ENCODE assay signal across 8 mouse cellular contexts in the genomic region with DNA sequence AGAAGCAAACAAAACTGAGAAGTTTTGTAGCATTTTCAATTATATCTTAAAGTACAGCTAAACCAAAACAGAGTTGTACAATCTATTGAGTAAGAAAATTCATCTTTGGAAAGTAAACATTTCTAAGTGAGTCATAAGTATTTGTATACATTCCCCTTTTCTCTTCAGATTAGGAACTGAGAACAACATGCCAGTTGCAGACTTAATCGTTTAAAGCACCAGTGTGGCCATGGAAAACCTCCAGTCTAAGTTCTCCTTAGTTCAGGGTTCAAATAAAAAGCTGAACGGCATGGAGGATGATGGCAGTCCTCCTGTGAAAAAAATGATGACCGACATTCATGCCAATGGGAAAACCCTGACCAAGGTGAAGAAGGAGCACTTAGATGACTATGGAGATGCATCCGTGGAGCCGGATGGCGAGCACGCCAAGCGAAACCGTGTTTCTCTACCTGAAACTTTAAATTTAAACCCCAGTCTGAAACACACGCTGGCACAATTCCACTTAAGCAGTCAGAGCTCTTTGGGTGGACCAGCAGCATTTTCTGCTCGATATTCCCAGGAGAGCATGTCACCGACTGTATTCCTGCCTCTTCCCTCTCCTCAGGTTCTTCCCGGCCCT. TPM values are rescaled to one million over a fixed set of nuclear protein-coding genes. Genes with fewer than 3 reads are reported as not detected.
DNase-seq lines count a peak whose midpoint lies in the region; ATAC-seq and TF ChIP-seq lines count a peak whose summit lies in the region.
"Had no signal": no experiment of that assay in that cellular context is flagged by ENCODE, and none has a peak within 500 bp of the region (broad histone marks: within the 10 kb centered on the region; RNA-seq: fewer than 3 reads in every experiment).

No protein-coding gene starts in this region.

- H3K4me2 ChIP-seq in kidney, postnatal 0 days (ENCODE audit: low read length): peak overlapping the region; percentile 27; the same call in 1 of the 2 replicates
- H3K4me2 ChIP-seq in embryonic facial prominence, embryonic 12.5 days (replicated peaks): peak overlapping the region; percentile 11
- peak overlapping the region; percentile 46 for H3K4me2 ChIP-seq in hindbrain, embryonic 12.5 days (replicated peaks)
- peak overlapping the region; percentile 16 for H3K4me2 ChIP-seq in midbrain, postnatal 0 days (ENCODE audit: low read depth, low read length, poor library complexity, severe bottlenecking)

- no peaks in the 10 kb centered on the region for H3K27me3 ChIP-seq in kidney, postnatal 0 days (ENCODE audit: insufficient read depth, low read length)
- no peaks in the 10 kb centered on the region for H3K27me3 ChIP-seq in embryonic facial prominence, embryonic 12.5 days
- H3K27me3 ChIP-seq in hindbrain, embryonic 12.5 days: no peaks in the 10 kb centered on the region
- H3K27me3 ChIP-seq in midbrain, postnatal 0 days (ENCODE audit: insufficient read depth, low read length): no peaks in the 10 kb centered on the region

- no peak for ATAC-seq in kidney, postnatal 0 days (replicated peaks; ENCODE audit: low FRiP score, low read depth)
- no peak for ATAC-seq in embryonic facial prominence, embryonic 12.5 days (ENCODE audit: insufficient number of reproducible peaks, insufficient read depth, low FRiP score, low TSS enrichment)
- ATAC-seq in hindbrain, embryonic 12.5 days (ENCODE audit: low FRiP score): no peak
- no peak for ATAC-seq in midbrain, postnatal 0 days (ENCODE audit: low FRiP score)

- no peak overlapping the region for H3K27ac ChIP-seq in kidney, postnatal 0 days
- H3K27ac ChIP-seq in embryonic facial prominence, embryonic 12.5 days: no peak overlapping the region
- H3K27ac ChIP-seq in hindbrain, embryonic 12.5 days: no peak overlapping the region
- H3K27ac ChIP-seq in midbrain, postnatal 0 days (ENCODE audit: low read depth, low read length): no peak overlapping the region

- H3K9me3 ChIP-seq in kidney, postnatal 0 days (replicated peaks; ENCODE audit: low read length): no peaks in the 10 kb centered on the region
- H3K9me3 ChIP-seq in embryonic facial prominence, embryonic 12.5 days: no peaks in the 10 kb centered on the region
- no peaks in the 10 kb centered on the region for H3K9me3 ChIP-seq in hindbrain, embryonic 12.5 days (replicated peaks)
- H3K9me3 ChIP-seq in midbrain, postnatal 0 days (ENCODE audit: low read length): no peaks in the 10 kb centered on the region

- H3K36me3 ChIP-seq in kidney, postnatal 0 days (ENCODE audit: insufficient read depth, low read length): no peaks in the 10 kb centered on the region
- H3K36me3 ChIP-seq in embryonic facial prominence, embryonic 12.5 days: 0 out of 2 replicates have a peak, but pooled peaks cover 4% of the 10 kb centered on the region
- 0 out of 2 replicates have a peak, but pooled peaks cover 3% of the 10 kb centered on the region for H3K36me3 ChIP-seq in hindbrain, embryonic 12.5 days
- peaks cover 2% of the 10 kb centered on the region; the same call in 1 of the 2 replicates for H3K36me3 ChIP-seq in midbrain, postnatal 0 days (ENCODE audit: insufficient read depth, low read length)

- TF ChIP-seq CTCF in kidney, postnatal 0 days (IDR thresholded peaks at IDR 0.05; ENCODE audit: low read depth): no peak
- TF ChIP-seq CTCF in midbrain, postnatal 0 days (IDR thresholded peaks at IDR 0.05): no peak

- no peak for DNase-seq in kidney, postnatal 0 days (ENCODE audit: low spot score)
- no peak for DNase-seq in kidney, adult 8-10 months
- DNase-seq in midbrain, postnatal 0 days (ENCODE audit: low spot score): no peak
- DNase-seq in urinary bladder, postnatal 36 days (ENCODE audit: low spot score in 2 of 2): no peak
- no peak for DNase-seq in right cerebral cortex, adult 18-20 months

- no peak overlapping the region for H3K9ac ChIP-seq in kidney, postnatal 0 days (ENCODE audit: low read depth, low read length)
- H3K9ac ChIP-seq in embryonic facial prominence, embryonic 12.5 days: no peak overlapping the region
- H3K9ac ChIP-seq in hindbrain, embryonic 12.5 days: peak overlapping the region; percentile 27
- no peak overlapping the region for H3K9ac ChIP-seq in midbrain, postnatal 0 days (replicated peaks; ENCODE audit: low read length, poor library complexity, severe bottlenecking)

- WGBS in kidney, postnatal 0 days: 80% methylated on average over 13 of the region's 13 CpGs
- 86% methylated on average over 13 of the region's 13 CpGs for WGBS in embryonic facial prominence, embryonic 12.5 days
- 85% methylated on average over 13 of the region's 13 CpGs for WGBS in hindbrain, embryonic 12.5 days
- WGBS in midbrain, postnatal 0 days: 82% methylated on average over 13 of the region's 13 CpGs

- peaks cover 11% of the 10 kb centered on the region for H3K4me1 ChIP-seq in kidney, postnatal 0 days (replicated peaks; ENCODE audit: insufficient read depth, low read length)
- H3K4me1 ChIP-seq in embryonic facial prominence, embryonic 12.5 days: peaks cover 30% of the 10 kb centered on the region; the same call in 1 of the 2 replicates
- peaks cover 52% of the 10 kb centered on the region for H3K4me1 ChIP-seq in hindbrain, embryonic 12.5 days
- H3K4me1 ChIP-seq in midbrain, postnatal 0 days (ENCODE audit: insufficient read depth, low read length): peaks cover 17% of the 10 kb centered on the region

- H3K4me3 ChIP-seq in kidney, postnatal 0 days (replicated peaks; ENCODE audit: low read depth, low read length): no peak overlapping the region
- no peak overlapping the region for H3K4me3 ChIP-seq in embryonic facial prominence, embryonic 12.5 days
- H3K4me3 ChIP-seq in hindbrain, embryonic 12.5 days: peak overlapping the region; percentile 18
- no peak overlapping the region for H3K4me3 ChIP-seq in midbrain, postnatal 0 days (ENCODE audit: low read depth, low read length)

RNA-seq across cellular contexts. Expression of gene Skil, which starts 2.4 kb away (rescaled TPM):
- 20.7 and 21.2 TPM in 2 replicates for polyA plus RNA-seq in kidney, postnatal 0 days (2015; fragmentation: Nextera tagmentation; extraction: Ambion mirVana)
- 33.5 and 34.9 TPM in 2 replicates for polyA plus RNA-seq in embryonic facial prominence, embryonic 12.5 days (2016; fragmentation: Nextera tagmentation; extraction: Ambion mirVana)
- 51.9 and 52.8 TPM in 2 replicates for polyA plus RNA-seq in hindbrain, embryonic 12.5 days (2016; fragmentation: Nextera tagmentation; extraction: Ambion mirVana)
- 39.4 and 46.8 TPM in 2 replicates for total RNA-seq in midbrain, postnatal 0 days (2014; rRNA removed)
- 24.7 and 28.5 TPM in 2 replicates for polyA plus RNA-seq in midbrain, postnatal 0 days (2015; fragmentation: Nextera tagmentation; extraction: Ambion mirVana)

RNA-seq across cellular contexts. Expression of gene Cldn11, which starts 52.5 kb away (rescaled TPM):
- polyA plus RNA-seq in kidney, postnatal 0 days (2015; fragmentation: Nextera tagmentation; extraction: Ambion mirVana): 61.6 and 67.6 TPM in 2 replicates
- polyA plus RNA-seq in embryonic facial prominence, embryonic 12.5 days (2016; fragmentation: Nextera tagmentation; extraction: Ambion mirVana): 32.1 and 38.7 TPM in 2 replicates
- polyA plus RNA-seq in hindbrain, embryonic 12.5 days (2016; fragmentation: Nextera tagmentation; extraction: Ambion mirVana): 31.2 and 31.3 TPM in 2 replicates
- 45.6 and 60.4 TPM in 2 replicates for total RNA-seq in midbrain, postnatal 0 days (2014; rRNA removed)
- polyA plus RNA-seq in midbrain, postnatal 0 days (2015; fragmentation: Nextera tagmentation; extraction: Ambion mirVana): 45.5 and 47.2 TPM in 2 replicates
- polyA plus RNA-seq: liver, adult 2 months had no signal
